Mouse (Mus musculus): ENCODE data around the gene Gnb1l. TPM values are rescaled to one million over a fixed set of nuclear protein-coding genes. Genes with fewer than 3 reads are reported as not detected.

Gene Gnb1l
- polyA plus RNA-seq, 1 experiment from 2014 or later: 13.9 TPM

DNA sequence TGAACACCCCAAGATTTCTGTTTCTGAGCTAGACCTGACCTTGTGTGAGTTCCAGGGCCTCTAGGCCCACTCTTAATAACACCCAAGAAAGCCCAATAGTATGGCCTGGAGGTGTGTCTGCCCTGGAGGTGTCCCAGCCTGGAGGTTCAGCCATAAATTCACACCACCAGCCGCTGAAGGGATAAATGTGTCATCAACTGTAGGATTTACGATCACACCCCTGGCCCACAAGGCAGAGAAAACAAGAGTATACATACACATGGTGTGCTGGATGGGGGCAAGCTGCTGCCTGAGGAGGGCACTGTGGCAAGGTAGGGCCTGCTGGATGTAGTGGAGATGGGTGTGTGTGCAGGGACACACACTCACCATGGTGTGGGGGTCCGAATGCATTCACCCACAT lies 114.8 kb downstream of the Gnb1l start:
- H3K4me1 ChIP-seq (replicated peaks): peaks cover 19% of the 10 kb centered on the region
- no peaks in the 10 kb centered on the region for H3K36me3 ChIP-seq
- H3K9me3 ChIP-seq: no peaks in the 10 kb centered on the region
- no peak for ATAC-seq (ENCODE audit: low read depth)
- no peak overlapping the region for H3K4me2 ChIP-seq
- H3K27me3 ChIP-seq: peaks cover 31% of the 10 kb centered on the region
- no peak overlapping the region for H3K27ac ChIP-seq (replicated peaks)
- H3K4me3 ChIP-seq: no peak overlapping the region
- 60% methylated on average over 3 of the region's 3 CpGs for WGBS
- no peak overlapping the region for H3K9ac ChIP-seq

Other genes starting within 250 kb of the Gnb1l start
- gene Ranbp1, start 250.0 kb upstream of the Gnb1l start, polyA plus RNA-seq (2015; fragmentation: Nextera tagmentation; extraction: Ambion mirVana): 432 and 457 TPM in 2 replicates
- 1.2 and 4.8 TPM in 2 replicates for gene Gm49776, start 240.4 kb upstream of the Gnb1l start, polyA plus RNA-seq (2015; fragmentation: Nextera tagmentation; extraction: Ambion mirVana)
- 31.2 and 34.0 TPM in 2 replicates for gene Dgcr8, start 209.5 kb upstream of the Gnb1l start, polyA plus RNA-seq (2015; fragmentation: Nextera tagmentation; extraction: Ambion mirVana)
- 74.0 and 79.5 TPM in 2 replicates for gene Tango2, start 150.6 kb upstream of the Gnb1l start, polyA plus RNA-seq (2015; fragmentation: Nextera tagmentation; extraction: Ambion mirVana)
- gene Arvcf, start 150.5 kb upstream of the Gnb1l start, polyA plus RNA-seq (2015; fragmentation: Nextera tagmentation; extraction: Ambion mirVana): 85.2 and 93.6 TPM in 2 replicates
- 20.3 and 22.8 TPM in 2 replicates for gene Txnrd2, start 72.3 kb upstream of the Gnb1l start, polyA plus RNA-seq (2015; fragmentation: Nextera tagmentation; extraction: Ambion mirVana)
- 86.4 and 93.2 TPM in 2 replicates for gene Comt, start 71.9 kb upstream of the Gnb1l start, polyA plus RNA-seq (2015; fragmentation: Nextera tagmentation; extraction: Ambion mirVana)
- 3.3 and 4.5 TPM in 2 replicates for gene Rtl10, start 188 bp downstream of the Gnb1l start, polyA plus RNA-seq (2015; fragmentation: Nextera tagmentation; extraction: Ambion mirVana)
- gene Tbx1, start 92.0 kb downstream of the Gnb1l start, polyA plus RNA-seq (2015; fragmentation: Nextera tagmentation; extraction: Ambion mirVana): 1.5 and 2.2 TPM in 2 replicates
- gene Gp1bb, start 123.7 kb downstream of the Gnb1l start, polyA plus RNA-seq (2015; fragmentation: Nextera tagmentation; extraction: Ambion mirVana): 9.5 and 13.6 TPM in 2 replicates
- 14.1 and 19.2 TPM in 2 replicates for gene Gm49601, start 127.7 kb downstream of the Gnb1l start, polyA plus RNA-seq (2015; fragmentation: Nextera tagmentation; extraction: Ambion mirVana)
- gene Sept5, start 131.2 kb downstream of the Gnb1l start, polyA plus RNA-seq (2015; fragmentation: Nextera tagmentation; extraction: Ambion mirVana): 163 and 189 TPM in 2 replicates

All from neural tube, embryonic 13.5 days (tissue).